Mouse (Mus musculus): ENCODE measurements around the gene Tdrd1.
"Not testable (repeated sequence)": the region's sequence is repeated elsewhere in the genome, so short reads cannot be mapped to it uniquely, and the experiment has no call there.

The Tdrd1 gene

DNA sequence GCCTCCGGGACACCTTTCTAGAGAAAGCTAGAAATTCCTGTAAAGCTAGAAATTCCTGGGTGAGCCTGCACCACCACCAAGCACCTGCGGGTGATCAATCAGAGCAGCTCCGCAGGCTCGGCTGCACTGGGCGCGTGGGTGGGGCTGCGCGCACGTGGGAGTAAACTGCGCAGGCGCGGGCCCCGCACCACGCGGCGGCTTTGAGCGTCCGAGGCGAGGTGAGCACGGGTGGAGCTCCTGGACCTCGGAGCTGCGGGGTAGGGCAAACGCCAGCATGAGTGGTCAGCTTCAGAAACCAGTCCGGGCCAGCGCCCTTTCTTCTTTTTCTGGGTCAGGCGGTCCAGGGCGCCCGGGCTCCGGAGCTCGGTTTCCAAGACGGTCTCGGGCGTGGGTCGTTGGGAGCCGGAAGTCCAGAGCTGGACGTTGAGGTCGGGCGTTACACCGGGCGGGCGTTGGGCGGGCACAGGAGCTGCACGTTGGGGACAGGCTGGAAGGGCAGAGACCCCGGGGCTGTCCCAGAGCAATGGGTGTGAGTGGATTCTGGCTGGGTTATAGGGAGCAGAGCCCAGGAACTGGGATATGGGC, at the start of gene Tdrd1:
Gene Tdrd1 (plus strand): TSS at position 163 of the 585 bp plus-strand sequence.
- DNase-seq (ENCODE audit: low spot score), result no peak

- no peak for DNase-seq (ENCODE audit: low spot score)
Measured at GRCm38 (mm10) chr19:56776719-56777382, 49.2 kb upstream of the Tdrd1 start.

- not testable (repeated sequence) for DNase-seq (ENCODE audit: low spot score)
Measured at GRCm38 (mm10) chr19:56778532-56778931, 47.5 kb upstream of the Tdrd1 start.

- no peak for DNase-seq (ENCODE audit: low spot score)
Measured at GRCm38 (mm10) chr19:56787911-56788310, 38.1 kb upstream of the Tdrd1 start.

DNA sequence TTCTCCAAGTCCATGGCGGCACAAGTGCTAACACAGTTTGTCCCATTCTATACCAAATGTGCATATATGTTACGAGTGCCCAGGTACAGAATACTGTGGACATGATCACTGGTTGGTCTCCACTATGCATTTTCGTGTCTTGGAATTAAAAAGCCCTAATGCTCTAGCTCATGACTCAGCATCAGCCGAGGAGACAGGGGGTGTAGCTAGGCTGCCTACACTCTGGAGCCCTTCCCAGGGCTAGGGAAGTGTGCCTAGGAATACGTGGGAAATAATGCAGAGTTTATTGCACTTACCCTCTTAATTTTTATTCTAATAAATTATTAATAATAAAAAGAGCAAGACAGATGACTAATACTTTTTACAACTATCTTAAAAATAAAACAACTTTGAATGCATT, 37.1 kb upstream of the Tdrd1 start:
- DNase-seq (ENCODE audit: low spot score), result no peak

DNA sequence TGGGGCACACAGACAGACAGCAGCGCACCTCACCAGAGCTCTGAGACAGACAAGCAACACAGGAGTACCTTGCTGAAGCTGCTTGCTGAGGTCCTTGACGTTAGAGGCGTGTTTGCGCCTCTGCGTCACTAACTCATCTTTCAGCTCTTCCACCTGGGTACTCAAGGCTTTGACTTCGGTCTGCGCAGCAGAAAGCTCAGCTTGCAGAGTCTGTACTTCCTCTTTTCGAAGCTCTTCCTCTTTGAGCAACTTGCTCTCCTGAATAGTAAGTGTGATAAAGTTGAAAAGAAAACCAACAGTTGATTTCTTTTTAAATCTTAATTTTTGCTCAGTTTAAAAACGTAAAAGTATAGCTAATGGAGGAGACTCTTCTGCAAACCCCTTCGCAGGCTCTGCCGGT, 28.6 kb upstream of the Tdrd1 start:
- DNase-seq (ENCODE audit: low spot score), result no peak

DNA sequence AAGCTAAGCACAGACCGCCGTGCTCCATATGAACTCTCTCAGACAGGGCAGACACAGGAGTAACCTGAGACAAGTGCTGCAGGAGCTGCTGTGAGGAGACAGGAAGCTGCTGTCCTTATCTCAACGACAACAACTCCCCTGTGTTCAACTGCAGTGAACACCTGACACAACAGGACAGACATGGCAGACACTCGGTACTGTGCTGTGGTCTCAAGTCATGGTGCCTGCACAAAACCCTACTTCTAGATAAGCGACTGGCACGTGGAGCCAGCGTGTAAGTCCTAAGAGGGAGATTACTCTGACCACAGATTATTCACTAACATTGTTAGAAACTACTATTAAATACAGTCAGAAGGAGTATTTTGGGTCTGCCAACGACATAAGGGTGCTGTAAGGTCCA, 25.8 kb upstream of the Tdrd1 start:
- no peak for DNase-seq (ENCODE audit: low spot score)

GRCm38 (mm10) chr19:56800930-56801655, 24.9 kb upstream of the Tdrd1 start:
- no peak for DNase-seq (ENCODE audit: low spot score)

- no peak for DNase-seq (ENCODE audit: low spot score)
Measured at GRCm38 (mm10) chr19:56801656-56802351, 24.2 kb upstream of the Tdrd1 start.

GRCm38 (mm10) chr19:56802352-56802746, 23.7 kb upstream of the Tdrd1 start:
- DNase-seq (ENCODE audit: low spot score), result no peak

DNA sequence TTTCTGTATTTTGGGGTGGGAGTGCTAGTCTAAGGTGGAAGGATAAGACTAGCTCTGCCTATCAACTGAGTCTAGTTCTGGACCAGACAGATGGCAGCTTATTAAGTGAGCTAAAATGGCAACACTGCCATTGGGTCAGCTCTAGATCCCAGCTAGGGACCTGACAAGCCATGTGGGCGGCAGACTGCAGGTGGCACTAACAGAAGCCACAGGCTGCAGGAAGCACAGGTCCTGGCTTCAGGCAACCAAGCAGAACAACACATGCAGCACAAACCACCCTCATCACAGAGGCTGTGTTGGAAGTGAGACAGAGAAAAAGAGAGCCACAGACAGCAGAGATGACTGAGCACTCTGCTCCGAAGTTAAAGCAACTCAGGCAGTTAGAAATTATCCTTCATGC, 20.6 kb upstream of the Tdrd1 start:
- no peak for DNase-seq (ENCODE audit: low spot score)

DNA sequence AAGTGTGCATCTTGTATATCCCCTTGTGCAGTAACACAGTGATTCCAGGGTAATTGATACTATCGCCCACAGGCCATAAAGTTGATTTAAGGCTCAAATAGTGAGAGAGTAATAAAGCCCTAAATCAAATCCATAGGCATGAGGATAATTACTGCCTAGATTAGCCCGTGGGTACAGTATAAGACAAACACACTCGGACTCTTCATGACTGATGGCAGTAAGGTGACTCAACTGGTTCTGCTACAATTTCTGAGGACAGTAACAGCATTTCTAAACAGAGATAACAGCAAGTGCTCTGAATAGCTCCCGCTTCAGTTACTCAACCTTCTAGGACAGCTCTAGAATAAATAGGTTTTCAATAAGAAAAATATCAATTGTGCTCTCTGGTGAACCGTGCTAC, 18.9 kb upstream of the Tdrd1 start:
- DNase-seq (ENCODE audit: low spot score), result no peak

- DNase-seq (ENCODE audit: low spot score), result no peak
Measured at GRCm38 (mm10) chr19:56808771-56809170, 17.2 kb upstream of the Tdrd1 start.

DNA sequence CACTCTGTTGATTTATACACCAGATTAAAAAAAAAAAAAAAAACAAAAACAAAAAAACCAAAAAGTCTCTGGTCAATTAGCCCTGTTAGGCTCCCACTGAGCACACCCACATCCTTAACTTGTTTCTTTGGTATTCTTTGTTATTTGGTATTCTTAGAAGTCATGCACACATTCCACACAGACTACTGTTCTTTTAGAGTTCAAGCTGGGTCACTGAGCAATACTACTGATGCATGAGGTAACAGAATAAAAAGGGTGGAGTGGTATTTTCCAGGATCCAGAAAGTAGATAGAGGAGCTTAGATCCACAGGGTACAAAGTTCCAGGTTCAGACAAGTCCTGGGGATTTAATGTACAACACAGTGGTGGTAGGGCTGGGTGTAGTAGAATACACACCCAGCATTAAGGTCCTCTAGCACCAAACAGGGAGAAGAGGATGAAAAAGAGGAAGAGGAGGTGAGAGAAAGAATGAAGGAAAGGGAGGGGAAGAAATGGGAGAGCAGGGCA, 15.3 kb upstream of the Tdrd1 start:
- no peak for DNase-seq (ENCODE audit: low spot score)

DNA sequence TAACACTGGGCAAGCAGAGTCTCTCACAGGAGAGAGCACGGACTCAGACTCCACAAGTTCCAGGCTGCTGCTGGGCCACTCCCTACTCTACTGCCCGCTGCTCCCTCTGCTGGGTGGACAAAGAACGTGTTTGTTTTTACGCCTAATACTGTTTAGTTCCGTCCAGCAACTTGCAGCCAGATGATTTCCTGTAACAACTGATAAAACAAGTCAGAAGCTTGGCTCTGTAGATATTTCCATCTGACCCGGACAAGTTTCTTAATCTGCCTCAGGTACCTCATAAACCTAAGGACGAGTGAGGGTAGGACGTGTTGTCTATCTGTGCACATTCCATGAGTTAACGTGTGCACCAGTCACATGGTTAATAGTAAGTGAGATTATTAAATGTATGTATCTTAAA, 14.4 kb upstream of the Tdrd1 start:
- no peak for DNase-seq (ENCODE audit: low spot score)

- DNase-seq (ENCODE audit: low spot score), result no peak
Measured at GRCm38 (mm10) chr19:56813360-56813759, 12.6 kb upstream of the Tdrd1 start.

DNA sequence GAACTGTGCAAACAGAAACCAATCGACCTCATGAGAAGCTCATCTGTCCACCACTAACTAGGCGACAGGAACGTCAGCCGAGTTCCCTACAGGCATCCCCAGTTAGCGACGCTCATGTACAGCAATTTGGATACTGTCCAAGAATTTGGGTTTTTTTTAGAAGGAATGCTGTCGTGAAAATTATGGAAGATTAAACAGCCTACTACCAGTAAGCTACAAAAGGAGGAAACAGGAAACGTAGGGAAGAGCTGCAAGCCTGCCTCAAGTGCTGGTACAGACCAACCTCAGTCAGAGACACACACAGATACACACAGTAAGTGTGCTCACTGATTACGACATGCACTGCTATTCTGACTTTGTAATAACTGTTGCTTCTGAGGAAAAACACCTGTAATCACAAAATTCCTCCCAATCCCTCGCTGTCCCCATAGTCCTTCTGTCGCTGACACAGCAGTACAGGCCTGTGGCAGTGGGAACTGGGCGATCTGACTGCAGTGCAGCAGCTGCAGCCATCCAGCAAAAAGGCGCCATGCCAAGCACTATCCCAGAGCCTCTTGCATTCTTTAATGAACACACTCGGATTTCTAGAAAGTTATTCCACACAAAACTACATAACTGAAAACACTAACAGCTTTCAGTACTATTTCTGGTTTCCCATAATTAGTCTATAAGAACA, 8.0 kb upstream of the Tdrd1 start:
- DNase-seq (ENCODE audit: low spot score), result no peak

DNA sequence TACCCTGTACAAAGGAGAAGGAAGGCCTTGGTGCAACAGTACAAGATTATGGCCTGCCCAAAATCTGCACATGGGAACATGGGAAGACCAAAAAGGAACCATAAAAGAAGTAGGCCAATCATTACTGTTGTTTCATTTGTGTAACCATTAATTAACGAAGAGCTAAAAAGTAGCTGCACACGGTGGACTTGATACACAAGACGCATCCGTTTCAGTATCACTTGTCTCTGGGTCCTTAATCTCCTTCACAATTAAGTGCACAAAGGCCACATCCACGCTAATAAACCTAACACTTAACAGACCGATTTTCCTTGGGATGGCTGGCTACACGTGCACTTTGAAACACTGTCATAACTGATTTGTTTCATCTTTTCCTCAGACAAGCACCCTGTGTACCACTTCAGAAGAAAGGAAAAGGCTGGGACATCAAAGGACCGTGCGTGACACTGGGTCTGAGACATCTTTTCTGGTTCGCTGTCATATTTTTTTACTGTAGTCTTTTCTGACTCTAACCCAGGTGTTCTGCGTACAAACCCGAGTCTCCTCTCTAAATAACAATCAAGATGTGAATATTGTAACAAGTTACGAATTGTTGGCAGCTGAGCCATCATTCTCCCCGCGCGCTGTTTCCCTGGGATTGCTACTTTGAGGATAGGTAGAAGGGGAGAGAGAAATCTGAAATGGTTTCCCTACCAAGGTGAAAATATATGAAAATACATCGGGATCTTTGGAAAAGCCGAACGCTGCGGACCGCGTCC, 4.8 kb upstream of the Tdrd1 start:
- no peak for DNase-seq (ENCODE audit: low spot score)

DNA sequence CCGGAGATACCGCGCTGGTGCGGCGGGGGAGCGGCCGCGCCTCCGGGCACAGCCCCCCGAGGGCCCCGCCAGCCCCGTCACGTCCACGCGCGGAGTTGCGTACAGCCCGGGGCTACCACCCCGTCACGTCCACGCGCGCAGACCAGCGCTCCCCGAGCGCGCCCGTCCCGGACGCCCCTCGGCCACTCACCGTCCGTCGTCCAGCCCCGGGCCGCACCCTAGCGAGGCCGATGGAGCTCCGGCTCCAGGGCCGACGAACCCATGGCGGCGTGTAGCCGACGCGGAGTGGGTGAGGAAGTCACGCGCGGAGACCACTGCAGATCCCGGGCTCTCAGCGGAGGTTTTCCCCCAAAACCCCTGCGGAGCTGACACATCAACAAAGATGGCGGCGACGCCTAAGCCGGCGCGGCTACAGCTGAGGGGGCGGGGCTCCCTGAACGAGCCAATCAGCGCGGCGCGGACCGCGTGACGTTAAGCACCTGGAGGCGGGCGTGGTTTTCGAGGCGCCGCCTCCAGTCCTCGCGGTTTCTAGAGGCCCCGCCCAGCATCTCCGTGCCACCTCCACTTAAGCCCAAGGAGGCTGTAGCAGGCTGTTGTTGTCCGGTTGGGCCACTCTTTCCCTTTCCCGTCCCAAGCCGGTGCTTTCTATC, 4.1 kb upstream of the Tdrd1 start, which contains the start of gene Ccdc186:
Gene Ccdc186 (minus strand): TSS at position 393 of the 650 bp plus-strand sequence.
- DNase-seq (ENCODE audit: low spot score), result peak; percentile 94

DNA sequence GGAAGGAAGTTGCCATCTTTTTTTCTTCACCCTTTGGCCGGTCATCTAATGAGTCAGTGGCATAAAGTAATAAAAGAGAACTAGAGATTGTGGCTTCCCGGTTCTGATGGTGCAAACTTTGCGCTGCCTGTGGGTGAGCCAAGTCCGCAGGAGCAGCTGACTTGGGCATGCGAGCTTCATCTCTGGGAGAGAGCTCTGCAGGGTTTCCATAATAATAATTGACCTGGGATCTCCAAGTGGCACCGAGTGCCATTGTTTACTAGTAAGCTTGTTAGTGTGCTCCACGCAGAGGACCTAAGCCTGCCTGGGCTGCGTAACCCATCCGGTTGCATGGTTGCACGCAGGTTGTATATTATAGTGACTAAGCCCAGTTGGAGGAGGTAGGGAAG, 3.6 kb upstream of the Tdrd1 start:
- DNase-seq (ENCODE audit: low spot score), result no peak

DNA sequence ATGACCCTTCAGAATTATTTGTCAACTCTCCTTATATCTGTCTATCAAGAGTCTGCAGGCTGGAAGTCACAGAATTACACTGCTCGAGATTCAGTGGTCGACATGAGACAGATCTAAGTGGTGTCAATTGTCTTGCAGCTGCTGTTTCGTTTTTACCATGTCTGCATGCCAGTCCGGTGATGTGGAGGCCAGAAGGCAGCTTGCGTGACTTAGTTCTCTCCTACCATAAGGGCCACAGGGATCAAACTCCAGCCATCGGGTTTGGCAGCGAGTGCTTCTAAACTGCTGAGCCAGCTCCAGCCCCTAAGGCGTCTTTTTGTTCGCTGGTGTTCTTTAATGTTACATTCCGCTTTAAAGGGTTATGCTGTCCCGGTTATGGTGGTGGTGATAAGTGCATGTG, 2.3 kb downstream of the Tdrd1 start:
- no peak for DNase-seq (ENCODE audit: low spot score)

Measured in left cerebral cortex, adult 11 months (tissue).